Mouse (Mus musculus): ENCODE results near the gene Kcnq1.

The Kcnq1 gene

GRCm38 (mm10) chr7:143275030-143275429 is 168.9 kb downstream of the Kcnq1 start:
- no peak for DNase-seq (ENCODE audit: low spot score)

GRCm38 (mm10) chr7:143283625-143284024 is 177.5 kb downstream of the Kcnq1 start:
- DNase-seq (ENCODE audit: low spot score), result no peak

GRCm38 (mm10) chr7:143284866-143285265 is 178.7 kb downstream of the Kcnq1 start:
- no peak for DNase-seq (ENCODE audit: low spot score)

DNA sequence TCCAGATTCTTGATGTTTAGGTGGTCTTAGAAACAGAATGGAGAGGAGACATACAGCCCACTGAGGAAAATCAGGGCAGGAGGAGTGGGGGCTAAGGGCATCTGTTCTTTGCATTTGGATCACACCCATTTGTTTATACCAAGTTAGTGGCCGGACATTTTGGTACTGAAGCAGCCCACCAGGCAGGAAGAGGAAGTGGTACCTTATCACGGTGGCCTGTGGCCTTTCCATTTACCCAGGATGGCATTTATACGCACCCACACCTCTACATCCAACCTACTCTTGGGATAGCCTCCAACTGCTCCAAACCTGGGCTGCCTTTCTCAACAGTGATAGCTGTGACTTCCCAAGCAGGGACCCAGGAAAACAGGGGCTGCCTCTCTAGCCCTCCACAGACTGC is 179.3 kb downstream of the Kcnq1 start:
- no peak for DNase-seq (ENCODE audit: low spot score)

DNA sequence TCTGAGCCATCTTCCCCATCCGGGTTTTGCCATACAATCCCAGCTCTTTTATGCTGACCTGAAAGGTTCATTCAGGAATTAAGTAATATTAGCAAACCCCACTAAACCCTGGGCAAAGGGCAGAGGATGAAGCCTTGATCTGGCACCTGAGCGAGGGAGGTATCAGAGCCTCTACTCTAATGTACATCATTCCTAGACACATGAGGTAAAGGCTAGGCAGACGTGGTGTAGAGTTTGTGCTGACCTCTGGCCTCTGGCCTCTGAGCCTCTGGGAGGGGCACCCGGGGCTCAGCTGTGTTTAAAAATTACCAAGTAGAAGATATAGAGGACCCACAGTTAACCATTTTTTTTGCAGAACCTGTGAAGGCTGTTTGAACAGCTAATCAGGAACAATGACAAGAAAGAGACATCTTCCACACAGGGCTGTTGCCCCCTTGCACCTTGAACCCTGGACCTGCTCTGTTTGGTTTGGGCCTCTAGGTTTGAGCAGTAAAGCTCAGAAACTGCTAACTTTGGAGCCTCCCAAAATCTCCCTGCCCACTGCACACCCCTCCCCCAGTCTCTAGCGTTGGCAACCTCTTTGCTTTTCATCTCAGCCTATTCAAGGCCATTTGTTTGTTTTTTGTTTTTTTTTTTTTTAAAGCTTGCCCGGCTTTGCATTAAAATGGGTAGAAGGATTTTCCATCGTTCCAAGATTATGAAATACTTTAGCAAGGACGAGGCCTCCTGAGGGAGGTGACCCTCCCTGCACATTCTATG is 180.5 kb downstream of the Kcnq1 start:
- DNase-seq (ENCODE audit: low spot score), result no peak

DNA sequence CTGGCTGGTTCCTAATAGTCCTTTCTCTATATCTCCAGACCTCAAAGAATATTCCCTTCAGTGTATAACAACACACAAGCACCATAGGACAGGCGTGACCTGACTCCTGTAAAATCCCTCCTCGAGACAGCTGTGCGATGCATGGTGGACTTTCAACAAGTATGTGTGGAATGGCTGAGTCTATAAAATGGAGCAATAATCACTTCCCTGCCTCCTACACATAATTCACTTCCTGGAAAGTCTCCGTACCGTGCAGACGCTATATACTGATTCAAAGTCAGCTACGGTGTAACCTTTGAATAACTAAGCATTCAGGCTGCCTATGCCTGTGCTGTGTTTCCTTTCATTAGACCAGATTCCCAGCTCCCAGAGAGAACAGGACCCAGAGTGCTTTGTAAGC is 182.0 kb downstream of the Kcnq1 start:
- no peak for DNase-seq (ENCODE audit: low spot score)

DNA sequence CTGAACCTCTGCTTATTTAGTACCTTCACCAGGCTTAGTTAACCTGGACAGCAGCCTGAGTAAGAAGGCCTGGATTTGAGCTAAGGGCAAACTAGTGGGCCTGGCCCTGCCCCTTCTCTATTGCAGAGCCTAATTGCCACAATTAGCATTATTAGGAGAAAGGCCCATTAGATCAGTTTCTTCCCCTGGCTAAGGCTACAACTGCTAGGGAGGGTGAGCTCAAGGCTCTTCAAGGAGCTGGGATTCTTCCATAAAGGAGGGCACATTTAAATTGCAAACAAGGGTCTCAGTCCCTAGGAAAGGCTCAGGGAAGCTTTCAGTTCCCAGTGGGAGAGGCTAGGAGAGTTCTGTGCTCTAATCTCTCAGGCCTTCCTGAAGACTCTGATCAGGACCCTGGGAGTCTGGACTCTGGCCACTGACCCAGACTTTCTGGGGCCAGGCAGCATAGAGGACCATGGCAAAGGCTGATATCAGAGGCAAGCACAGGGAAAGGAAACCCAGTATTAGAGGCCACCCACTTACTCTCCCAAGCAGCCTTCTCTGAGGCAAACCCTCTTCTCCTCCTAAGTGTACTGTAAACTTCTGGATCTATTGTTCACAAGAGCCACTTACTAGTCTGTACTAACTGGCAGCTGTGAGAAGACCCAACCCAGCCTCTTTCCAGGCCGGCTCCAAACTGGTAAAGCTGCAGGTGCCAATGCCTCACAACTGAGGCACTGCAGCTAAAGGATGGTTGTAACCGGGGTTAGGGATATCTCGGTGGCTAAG is 183.1 kb downstream of the Kcnq1 start:
- DNase-seq (ENCODE audit: low spot score), result no peak

DNA sequence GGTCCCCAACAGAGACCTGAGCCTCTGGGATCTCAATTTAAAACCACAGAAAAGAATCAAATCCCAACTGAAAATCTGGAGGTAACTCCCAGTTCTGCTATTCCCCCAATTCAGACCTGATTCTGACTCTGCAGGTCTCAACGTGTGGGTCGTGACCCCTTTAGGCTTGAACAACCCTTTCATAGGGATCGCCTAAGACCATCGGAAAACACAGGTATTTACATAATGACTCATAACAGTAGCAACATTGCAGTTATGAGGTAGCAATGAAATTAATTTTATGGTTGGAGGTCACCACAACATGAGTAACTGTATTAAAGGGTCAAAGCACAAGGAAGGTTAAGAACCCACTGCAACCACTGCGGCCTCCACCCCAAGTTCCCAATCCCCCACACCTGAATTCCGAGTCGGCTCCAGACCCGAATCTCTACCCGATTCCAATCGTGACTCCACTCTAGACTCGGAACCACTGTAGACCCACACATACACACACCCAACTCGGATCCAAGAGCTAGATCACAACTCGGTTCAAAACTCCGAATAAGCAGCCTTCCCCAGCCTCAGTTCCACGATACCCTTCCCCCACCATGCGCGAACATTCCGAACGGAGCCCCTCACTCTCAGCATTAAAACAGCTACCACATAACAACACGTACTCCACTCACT is 188.7 kb downstream of the Kcnq1 start:
- DNase-seq (ENCODE audit: low spot score), result no peak

GRCm38 (mm10) chr7:143295356-143296000 is 189.3 kb downstream of the Kcnq1 start:
- DNase-seq (ENCODE audit: low spot score), result peak; percentile 46

DNA sequence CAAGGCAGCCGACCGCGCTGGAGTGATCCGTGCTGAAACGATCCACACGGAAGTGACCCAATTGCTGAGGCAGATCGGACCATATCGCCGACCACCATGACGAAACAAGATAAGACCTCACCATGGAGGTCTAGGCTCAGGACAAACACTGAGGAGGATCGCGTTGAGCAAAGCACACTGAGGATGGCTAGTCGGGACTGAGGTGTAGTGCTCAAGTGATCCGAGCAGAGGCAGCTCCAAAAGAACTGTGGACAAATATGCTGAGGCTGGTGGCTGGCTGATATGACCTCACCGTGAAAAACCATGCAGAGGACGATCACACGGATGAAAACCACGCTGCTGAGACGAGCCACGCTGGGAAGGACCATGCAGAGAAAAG is 189.8 kb downstream of the Kcnq1 start:
- DNase-seq (ENCODE audit: low spot score), result no peak

DNA sequence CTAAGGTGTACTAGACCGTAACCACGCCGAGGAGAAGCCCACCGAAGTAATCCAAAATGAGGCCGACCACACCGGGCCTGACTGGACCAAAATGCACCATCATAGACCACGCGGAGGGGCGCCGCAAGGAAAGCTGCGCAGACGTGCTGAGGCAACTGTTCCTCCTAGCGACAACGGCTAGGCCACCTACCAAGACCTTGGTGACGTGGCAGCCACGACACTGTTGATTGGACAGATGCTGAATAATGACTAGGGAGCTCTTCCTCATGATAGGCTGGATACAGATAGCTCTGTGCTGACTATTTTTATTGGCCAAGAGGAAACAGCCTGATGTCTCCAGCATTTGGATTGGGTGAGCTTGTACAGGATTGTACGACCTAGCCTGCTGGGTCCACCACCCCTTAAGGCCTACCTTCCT is 190.2 kb downstream of the Kcnq1 start:
- DNase-seq (ENCODE audit: low spot score), result peak; percentile 92

DNA sequence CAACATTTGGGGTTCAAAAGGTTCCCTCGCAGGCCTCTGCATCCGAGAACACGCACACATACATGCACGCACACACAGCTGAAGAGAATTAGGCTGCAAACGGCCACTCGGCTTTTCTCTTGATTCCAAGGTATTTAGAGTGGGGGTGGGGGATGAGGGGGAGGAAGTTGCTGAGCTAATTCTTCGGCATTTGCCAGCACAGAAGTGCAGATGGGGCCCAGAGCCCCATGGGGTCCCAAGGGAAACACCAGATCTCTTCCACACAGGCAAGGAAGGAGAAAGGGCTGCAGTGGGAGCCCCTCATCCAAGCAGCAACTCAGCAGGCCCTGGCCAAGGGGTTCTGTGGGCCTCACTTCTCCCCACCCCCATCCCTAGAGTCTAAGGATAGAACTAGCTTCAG is 193.9 kb downstream of the Kcnq1 start:
- no peak for DNase-seq (ENCODE audit: low spot score)

- no peak for DNase-seq (ENCODE audit: low spot score)
These were observed 194.5 kb downstream of the Kcnq1 start for GRCm38 (mm10) chr7:143300681-143301080.

DNA sequence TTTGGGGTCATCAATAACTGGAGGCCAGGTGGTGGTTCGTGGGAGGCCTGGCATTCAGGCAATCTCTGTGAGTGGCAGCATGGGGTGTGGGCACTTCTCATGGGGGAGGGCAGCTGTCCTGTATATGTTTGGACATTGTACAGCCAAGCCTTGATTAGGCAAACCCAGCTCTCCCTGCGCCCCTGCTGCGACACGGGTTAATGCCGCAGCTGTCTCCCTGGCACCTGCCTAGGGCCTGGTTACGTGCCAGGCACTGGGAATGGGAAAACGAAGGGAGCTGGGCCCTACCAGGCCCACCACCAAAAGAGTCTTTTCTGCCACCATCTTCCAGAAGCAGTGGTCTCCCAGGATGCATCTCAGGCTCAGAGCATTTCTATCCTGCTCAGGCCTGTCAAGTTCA is 196.0 kb downstream of the Kcnq1 start:
- no peak for DNase-seq (ENCODE audit: low spot score)

DNA sequence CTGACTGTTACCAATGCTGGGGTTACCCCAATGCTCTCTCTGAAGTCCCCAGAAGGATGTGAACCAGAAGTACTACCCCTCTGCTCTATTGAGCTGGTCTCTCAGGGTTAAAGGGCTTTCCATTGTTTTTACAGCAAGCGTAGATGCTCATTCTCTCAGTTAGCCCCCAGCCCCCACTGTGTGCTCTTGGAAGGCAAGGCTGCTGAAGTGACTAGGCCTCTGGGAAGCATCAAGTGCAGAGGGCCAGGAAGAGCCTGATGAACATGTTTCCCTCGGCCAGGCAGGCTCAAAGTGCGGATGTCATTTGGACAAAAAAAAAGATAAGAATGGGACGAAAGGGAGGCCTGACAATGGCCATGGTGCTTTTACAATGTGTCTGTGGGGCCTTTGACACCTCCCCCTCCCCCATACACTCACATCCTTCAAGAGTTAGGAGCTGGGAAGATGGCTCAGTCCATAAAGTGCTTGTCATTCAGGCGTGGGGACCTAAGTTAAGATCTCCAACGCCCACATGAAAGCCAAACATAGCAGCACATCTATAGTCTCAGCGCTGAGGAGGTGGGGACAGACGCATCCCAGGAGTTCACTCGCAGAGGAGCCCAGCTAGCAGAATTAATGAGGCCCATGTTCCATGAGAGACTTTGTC is 196.6 kb downstream of the Kcnq1 start:
- no peak for DNase-seq (ENCODE audit: low spot score)

DNA sequence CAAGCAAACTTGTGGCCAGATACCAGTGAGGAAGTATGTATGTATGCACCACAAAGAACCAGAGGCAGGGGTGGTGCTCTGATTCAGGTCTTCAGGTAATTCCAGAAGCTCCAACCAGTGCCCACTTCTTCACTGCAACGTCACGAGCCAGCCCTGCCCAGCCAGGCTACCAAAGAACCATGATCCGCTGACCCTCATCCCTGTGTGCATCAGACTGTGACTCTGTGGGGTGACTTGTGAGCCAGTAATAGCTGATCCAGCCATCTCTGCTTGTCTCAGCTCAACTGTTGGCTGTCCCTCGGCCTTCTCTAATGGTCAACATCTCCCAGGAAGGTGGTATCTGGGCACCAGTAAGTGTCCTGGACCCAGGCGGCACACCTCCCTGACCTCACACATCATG is 197.4 kb downstream of the Kcnq1 start:
- DNase-seq (ENCODE audit: low spot score), result no peak

GRCm38 (mm10) chr7:143305808-143306207 is 199.6 kb downstream of the Kcnq1 start:
- no peak for DNase-seq (ENCODE audit: low spot score)

- no peak for DNase-seq (ENCODE audit: low spot score)
These were observed 201.8 kb downstream of the Kcnq1 start for GRCm38 (mm10) chr7:143308001-143308400.

GRCm38 (mm10) chr7:143310311-143310710 is 204.1 kb downstream of the Kcnq1 start:
- no peak for DNase-seq (ENCODE audit: low spot score)

DNA sequence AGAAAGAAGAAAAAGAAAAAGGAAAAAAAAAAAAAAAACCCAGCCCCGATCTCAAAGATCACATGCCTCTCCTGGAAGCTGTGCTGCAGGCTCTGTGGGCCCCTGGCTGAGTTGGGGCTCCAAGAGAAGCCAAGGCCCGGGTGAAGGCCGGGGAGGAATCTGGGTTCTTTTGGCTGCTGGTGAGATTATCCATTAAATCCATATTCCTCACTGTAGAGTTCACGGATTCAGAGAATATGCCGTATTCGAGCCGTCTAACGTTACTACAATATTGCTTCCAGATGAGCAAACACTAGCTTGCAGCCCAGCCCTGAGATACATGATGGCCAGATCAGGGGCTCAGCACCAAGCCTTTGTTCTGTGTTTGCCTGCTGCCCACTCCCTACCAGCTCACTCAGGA is 204.7 kb downstream of the Kcnq1 start:
- DNase-seq (ENCODE audit: low spot score), result no peak

GRCm38 (mm10) chr7:143311471-143311870 is 205.3 kb downstream of the Kcnq1 start:
- no peak for DNase-seq (ENCODE audit: low spot score)

Data from T-cell, adult 2 months (primary cell).